Mouse (Mus musculus) thymus, adult 2 months (tissue): Measurements from ENCODE around the gene Utp6. TPM values are rescaled to one million over a fixed set of nuclear protein-coding genes. Genes with fewer than 3 reads are reported as not detected.

Experiments used
- DNase-seq: peaks from one replicate; pipeline ENCODE4 v3.0.0; 2021
- H3K27ac ChIP-seq: fragments of 200-500 bp; 2 replicates; pipeline ENCODE4 v1.5.1; 2012; ENCODE audit warnings: low read length, control low read depth; ENCODE audit not compliant: control insufficient read depth, insufficient read depth
- H3K27me3 ChIP-seq: fragments of 200-500 bp; 2 replicates; pipeline ENCODE4 v1.6.1; 2012; ENCODE audit warnings: mild to moderate bottlenecking, low read length, moderate library complexity, mixed read lengths; ENCODE audit not compliant: control insufficient read depth, insufficient read depth
- H3K36me3 ChIP-seq: fragments of 200-500 bp; 2 replicates; pipeline ENCODE4 v1.6.1; 2012; ENCODE audit warnings: mild to moderate bottlenecking, low read length, moderate library complexity; ENCODE audit not compliant: control insufficient read depth, insufficient read depth
- H3K4me1 ChIP-seq: fragments of 200-500 bp; replicated peaks from 2 replicates; pipeline ENCODE4 v1.6.1; 2012; ENCODE audit warnings: low read length; ENCODE audit not compliant: control insufficient read depth, insufficient read depth
- H3K4me3 ChIP-seq: fragments of 200-500 bp; 2 replicates; pipeline ENCODE4 v1.5.1; 2012; ENCODE audit warnings: mild to moderate bottlenecking, low read length, control low read depth, moderate library complexity; ENCODE audit not compliant: control insufficient read depth, insufficient read depth
- CTCF ChIP-seq: fragments of 200-500 bp; IDR thresholded peaks from 2 replicates; pipeline ENCODE4 v1.5.1; 2012; ENCODE audit warnings: mild to moderate bottlenecking, control low read depth, low read length, moderate library complexity, borderline replicate concordance; ENCODE audit not compliant: control insufficient read depth, poor library complexity, insufficient read depth; ENCODE audit errors: extremely low read depth
- POLR2A ChIP-seq: fragments of 200-500 bp; IDR thresholded peaks from 2 replicates; pipeline ENCODE4 v1.6.1; 2012; ENCODE audit warnings: mild to moderate bottlenecking, low read length, control low read depth, moderate library complexity; ENCODE audit not compliant: control insufficient read depth, poor library complexity, insufficient read depth; ENCODE audit errors: extremely low read depth
- WGBS: fragments of 180-500 bp; shearing (Covaris S2); methylation state at CpG from one replicate; pipeline ENCODE4 v1.1.7; 2018; 5-methylcytosine and 5-hydroxymethylcytosine counted together
- polyA plus RNA-seq: library from polyadenylated mRNA; depleted of rRNA; stranded (reverse); fragments of >200 nt; gene quantifications from 2 replicates; pipeline ENCODE4 v1.2.3, GENCODE M21; 2012

The Utp6 gene
- polyA plus RNA-seq, 1 experiment, result 7.8 TPM

GRCm38 (mm10) chr11:79902881-79903481, 59.2 kb downstream of the Utp6 start:
- Histone ChIP-seq H3K27ac (no peak overlapping the region), H3K27me3 (no peaks in the 10 kb centered on the region), H3K4me1 (no peaks in the 10 kb centered on the region), H3K36me3 (no peaks in the 10 kb centered on the region), H3K4me3 (no peak overlapping the region)
- TF ChIP-seq CTCF, result no peak
- no peak for TF ChIP-seq POLR2A
- WGBS, result 95% methylated on average over 6 of the region's 6 CpGs
- DNase-seq, result no peak

GRCm38 (mm10) chr11:79901146-79901545, 61.0 kb downstream of the Utp6 start:
- 89% methylated on average over 6 of the region's 6 CpGs for WGBS

GRCm38 (mm10) chr11:79892259-79892658, 69.9 kb downstream of the Utp6 start:
- no peak overlapping the region for H3K27ac ChIP-seq
- no peak overlapping the region for H3K4me3 ChIP-seq
- no peaks in the 10 kb centered on the region for H3K4me1 ChIP-seq
- no peaks in the 10 kb centered on the region for H3K27me3 ChIP-seq
- no peak for DNase-seq
- TF ChIP-seq CTCF (no peak), POLR2A (no peak)
- WGBS, result 96% methylated on average over 6 of the region's 6 CpGs
- H3K36me3 ChIP-seq, result no peaks in the 10 kb centered on the region

More at GRCm38 (mm10) chr11:79901146-79901545, 61.0 kb downstream of the Utp6 start:
- TF ChIP-seq CTCF, result no peak
- no peak for TF ChIP-seq POLR2A
- no peaks in the 10 kb centered on the region for H3K4me1 ChIP-seq
- H3K27me3 ChIP-seq, result no peaks in the 10 kb centered on the region
- no peaks in the 10 kb centered on the region for H3K36me3 ChIP-seq
- H3K4me3 ChIP-seq, result no peak overlapping the region
- H3K27ac ChIP-seq, result no peak overlapping the region
- DNase-seq, result no peak

GRCm38 (mm10) chr11:79890822-79891221, 71.4 kb downstream of the Utp6 start:
- Histone ChIP-seq H3K27ac (no peak overlapping the region), H3K4me3 (no peak overlapping the region), H3K4me1 (no peaks in the 10 kb centered on the region), H3K36me3 (no peaks in the 10 kb centered on the region), H3K27me3 (no peaks in the 10 kb centered on the region)
- TF ChIP-seq POLR2A (no peak), CTCF (no peak)
- WGBS, result 95% methylated on average over 2 of the region's 2 CpGs
- no peak for DNase-seq

- H3K27ac ChIP-seq, result no peak overlapping the region
Observed at GRCm38 (mm10) chr11:79886961-79887360, 75.2 kb downstream of the Utp6 start.

GRCm38 (mm10) chr11:79886395-79886794, 75.8 kb downstream of the Utp6 start:
- no peak for DNase-seq
- Histone ChIP-seq H3K4me3 (no peak overlapping the region), H3K4me1 (no peaks in the 10 kb centered on the region), H3K36me3 (no peaks in the 10 kb centered on the region), H3K27ac (no peak overlapping the region), H3K27me3 (no peaks in the 10 kb centered on the region)
- TF ChIP-seq CTCF (no peak), POLR2A (no peak)
- 100% methylated on average over 1 of the region's 1 CpGs for WGBS

More at GRCm38 (mm10) chr11:79886961-79887360, 75.2 kb downstream of the Utp6 start:
- Histone ChIP-seq H3K4me3 (no peak overlapping the region), H3K4me1 (no peaks in the 10 kb centered on the region), H3K36me3 (no peaks in the 10 kb centered on the region), H3K27me3 (no peaks in the 10 kb centered on the region)
- TF ChIP-seq POLR2A (no peak), CTCF (no peak)
- 93% methylated on average over 1 of the region's 1 CpGs for WGBS
- DNase-seq, result no peak

- 86% methylated on average over 13 of the region's 13 CpGs for WGBS
Observed at GRCm38 (mm10) chr11:79885713-79886393, 76.3 kb downstream of the Utp6 start.

More at GRCm38 (mm10) chr11:79885713-79886393, 76.3 kb downstream of the Utp6 start:
- TF ChIP-seq POLR2A (no peak), CTCF (no peak)
- no peak overlapping the region for H3K4me3 ChIP-seq
- H3K36me3 ChIP-seq, result no peaks in the 10 kb centered on the region
- no peaks in the 10 kb centered on the region for H3K27me3 ChIP-seq
- no peak for DNase-seq
- H3K4me1 ChIP-seq, result no peaks in the 10 kb centered on the region
- no peak overlapping the region for H3K27ac ChIP-seq
